Mouse (Mus musculus): Measurements from ENCODE around the gene Stpg1.

DNA sequence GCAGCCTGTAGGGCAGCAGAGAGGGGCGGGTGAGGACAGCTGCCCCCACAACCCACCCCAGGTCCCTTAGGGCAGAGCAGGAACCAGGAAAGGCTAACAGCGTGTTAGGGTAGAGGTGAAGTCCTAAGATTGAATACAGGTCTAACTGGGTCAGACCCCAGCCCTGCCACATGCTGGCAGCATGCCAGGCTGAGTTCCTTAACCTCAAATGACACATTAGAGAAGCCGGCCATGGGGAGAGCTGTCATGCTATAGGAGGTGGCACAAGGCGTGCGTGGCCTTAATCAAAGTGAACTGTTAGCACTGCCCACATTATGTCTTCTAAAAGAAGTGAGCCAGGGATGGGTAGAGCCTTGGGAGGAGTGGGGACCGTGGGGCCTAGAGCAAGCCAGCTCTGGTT is 54.7 kb downstream of the Stpg1 start:
- TF ChIP-seq CTCF (IDR thresholded peaks at IDR 0.05; ENCODE audit: low read depth) (no peak), EP300 (IDR thresholded peaks at IDR 0.05; ENCODE audit: low read depth) (no peak)
